Mouse (Mus musculus) midbrain, embryonic 14.5 days (tissue): Measurements from ENCODE around the gene Trim34b. TPM values are rescaled to one million over a fixed set of nuclear protein-coding genes. Genes with fewer than 3 reads are reported as not detected.
"Not testable (repeated sequence)": the region's sequence is repeated elsewhere in the genome, so short reads cannot be mapped to it uniquely, and the experiment has no call there.

Experiments
- ATAC-seq: fragments of 200-750 bp; cut with Nextera tagmentation; 2 replicates; pipeline ENCODE4 v1.8.0; 2017; ENCODE audit warnings: moderate number of reproducible peaks, moderate library complexity; ENCODE audit not compliant: low FRiP score, low TSS enrichment
- DNase-seq: peaks from one replicate; pipeline ENCODE4 v3.0.0-alpha.2; 2015
- H3K27ac ChIP-seq: fragments of 300-500 bp; sonication (generic); replicated peaks from 2 replicates; pipeline ENCODE4 v1.5.1; 2014; ENCODE audit warnings: mild to moderate bottlenecking, low read depth, low read length, moderate library complexity
- H3K27me3 ChIP-seq: fragments of 300-500 bp; sonication (generic); 2 replicates; pipeline ENCODE4 v1.6.1; 2014; ENCODE audit warnings: low read length, control low read depth, mixed read lengths; ENCODE audit not compliant: control insufficient read depth, insufficient read depth
- H3K36me3 ChIP-seq: fragments of 300-500 bp; sonication (generic); 2 replicates; pipeline ENCODE4 v1.6.1; 2014; ENCODE audit warnings: low read length, control low read depth; ENCODE audit not compliant: control insufficient read depth, insufficient read depth
- H3K4me1 ChIP-seq: fragments of 300-500 bp; sonication (generic); 2 replicates; pipeline ENCODE4 v1.6.1; 2014; ENCODE audit warnings: mild to moderate bottlenecking, antibody characterized with exemption, low read length, control low read depth; ENCODE audit not compliant: control insufficient read depth, insufficient read depth
- H3K4me2 ChIP-seq: fragments of 300-500 bp; sonication (generic); 2 replicates; pipeline ENCODE4 v1.6.1; 2014; ENCODE audit warnings: mild to moderate bottlenecking, low read length, moderate library complexity
- H3K4me3 ChIP-seq: fragments of 300-500 bp; sonication (generic); replicated peaks from 2 replicates; pipeline ENCODE4 v1.5.1; 2014; ENCODE audit warnings: low read depth, low read length
- H3K9ac ChIP-seq: fragments of 300-500 bp; sonication (generic); replicated peaks from 2 replicates; pipeline ENCODE4 v1.6.1; 2014; ENCODE audit warnings: mild to moderate bottlenecking, low read length, moderate library complexity
- H3K9me3 ChIP-seq: fragments of 300-500 bp; sonication (generic); 2 replicates; pipeline ENCODE4 v1.6.1; 2016; ENCODE audit warnings: low read length, control low read depth, mixed read lengths; ENCODE audit not compliant: control insufficient read depth
- WGBS: fragments of 180-500 bp; shearing (Covaris S2); extraction: QIAGEN DNeasy Blood & Tissue Kit; methylation state at CpG from one replicate; pipeline ENCODE4 v1.1.7; 2014; 5-methylcytosine and 5-hydroxymethylcytosine counted together
- polyA plus RNA-seq: library from polyadenylated mRNA; unstranded; fragments of >200 nt; fragmentation: Nextera tagmentation; extraction: Ambion mirVana; gene quantifications from 2 replicates; pipeline ENCODE4 v1.2.1, GENCODE M21; 2014

Gene Trim34b
- polyA plus RNA-seq: not detected in 2 replicates

GRCm38 (mm10) chr7:104329171-104329570 is at the start of gene Trim34b:
Trim34b (plus strand) TSS chr7:104329471.
- not testable (repeated sequence) for H3K9ac ChIP-seq, H3K4me2 ChIP-seq, DNase-seq, H3K9me3 ChIP-seq, H3K27ac ChIP-seq, H3K36me3 ChIP-seq, H3K27me3 ChIP-seq, H3K4me1 ChIP-seq, ATAC-seq, H3K4me3 ChIP-seq
- 94% methylated on average over 2 of the region's 2 CpGs for WGBS

- H3K4me1 ChIP-seq, H3K27ac ChIP-seq, H3K4me2 ChIP-seq, H3K36me3 ChIP-seq, H3K9ac ChIP-seq, H3K4me3 ChIP-seq, H3K27me3 ChIP-seq, ATAC-seq, DNase-seq, H3K9me3 ChIP-seq: not testable (repeated sequence)
- WGBS: 43% methylated on average over 14 of the region's 14 CpGs
Measured at GRCm38 (mm10) chr7:104287576-104288443, 41.5 kb upstream of the Trim34b start, which contains the start of gene Trim5. Trim5 (minus strand) TSS chr7:104288094.

- 94% methylated on average over 1 of the region's 1 CpGs for WGBS
- H3K9me3 ChIP-seq: no peaks in the 10 kb centered on the region
- H3K36me3 ChIP-seq: no peaks in the 10 kb centered on the region
- ATAC-seq (no peak), DNase-seq (no peak)
- no peak overlapping the region for H3K4me2 ChIP-seq
- no peaks in the 10 kb centered on the region for H3K27me3 ChIP-seq
- H3K9ac ChIP-seq: no peak overlapping the region
- no peak overlapping the region for H3K27ac ChIP-seq
- no peaks in the 10 kb centered on the region for H3K4me1 ChIP-seq
- H3K4me3 ChIP-seq: no peak overlapping the region
Measured at GRCm38 (mm10) chr7:104290641-104291040, 38.6 kb upstream of the Trim34b start.

DNA sequence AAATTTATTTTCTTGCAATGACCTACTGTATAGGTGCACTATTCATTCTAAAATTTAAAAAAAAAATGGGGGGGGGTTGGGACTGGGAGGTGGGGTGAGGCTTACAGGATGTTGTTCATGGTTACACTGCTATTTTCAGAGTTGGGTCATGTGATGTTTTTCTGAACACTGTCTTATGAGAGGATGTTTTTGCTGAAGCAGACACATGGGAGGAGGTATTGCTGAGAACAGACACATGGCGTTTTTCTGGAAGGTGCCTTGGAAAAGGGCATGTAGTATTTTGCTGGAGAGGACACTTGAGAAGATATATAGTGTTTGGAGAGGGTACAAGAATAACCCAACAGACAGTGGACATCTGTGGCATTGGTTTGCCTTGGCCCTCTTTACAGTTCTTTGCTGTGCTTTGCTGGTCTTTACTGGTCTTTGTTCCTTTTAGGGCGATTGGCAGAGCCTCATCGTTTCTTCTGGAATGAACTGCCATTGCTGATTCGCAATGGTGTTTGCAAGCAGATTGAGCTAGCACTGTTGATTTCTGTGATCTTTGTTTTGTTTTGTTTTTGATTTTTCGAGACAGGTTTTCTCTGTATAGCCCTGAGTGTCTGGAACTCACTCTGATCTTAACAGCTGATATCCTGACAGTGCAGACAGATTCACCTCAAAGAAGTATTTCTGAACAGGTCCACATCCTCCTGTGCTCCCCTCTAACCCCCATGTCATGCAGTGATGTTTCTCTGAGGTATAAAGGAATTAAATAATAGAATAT is 37.5 kb upstream of the Trim34b start:
- no peak for ATAC-seq

GRCm38 (mm10) chr7:104314796-104315353 is 14.4 kb upstream of the Trim34b start:
- Histone ChIP-seq H3K4me2 (peak overlapping the region; percentile 26), H3K9me3 (no peaks in the 10 kb centered on the region), H3K4me1 (no peaks in the 10 kb centered on the region), H3K9ac (no peak overlapping the region), H3K36me3 (no peaks in the 10 kb centered on the region), H3K27ac (no peak overlapping the region), H3K27me3 (no peaks in the 10 kb centered on the region), H3K4me3 (no peak overlapping the region; the same call in 1 of the 2 replicates)
- DNase-seq (no peak), ATAC-seq (no peak)
- 17% methylated on average over 15 of the region's 15 CpGs for WGBS

More for the DNA sequence above, 37.5 kb upstream of the Trim34b start:
- H3K4me2 ChIP-seq: no peak overlapping the region
- H3K4me1 ChIP-seq: no peaks in the 10 kb centered on the region
- 82% methylated on average over 5 of the region's 5 CpGs for WGBS
- H3K27me3 ChIP-seq: no peaks in the 10 kb centered on the region
- no peak overlapping the region for H3K9ac ChIP-seq
- H3K9me3 ChIP-seq: no peaks in the 10 kb centered on the region
- no peaks in the 10 kb centered on the region for H3K36me3 ChIP-seq
- no peak overlapping the region for H3K4me3 ChIP-seq
- H3K27ac ChIP-seq: no peak overlapping the region
- DNase-seq: no peak

GRCm38 (mm10) chr7:104315369-104316080 is 13.7 kb upstream of the Trim34b start, which contains the start of gene Trim12a:
Trim12a (minus strand) TSS chr7:104315466.
- H3K4me3 ChIP-seq, ATAC-seq, H3K4me1 ChIP-seq, H3K9me3 ChIP-seq, H3K36me3 ChIP-seq, DNase-seq, H3K27me3 ChIP-seq, H3K27ac ChIP-seq, H3K9ac ChIP-seq: not testable (repeated sequence)
- WGBS: 31% methylated on average over 4 of the region's 4 CpGs
- peak within 1 kb of the TSS; percentile 26 for H3K4me2 ChIP-seq

DNA sequence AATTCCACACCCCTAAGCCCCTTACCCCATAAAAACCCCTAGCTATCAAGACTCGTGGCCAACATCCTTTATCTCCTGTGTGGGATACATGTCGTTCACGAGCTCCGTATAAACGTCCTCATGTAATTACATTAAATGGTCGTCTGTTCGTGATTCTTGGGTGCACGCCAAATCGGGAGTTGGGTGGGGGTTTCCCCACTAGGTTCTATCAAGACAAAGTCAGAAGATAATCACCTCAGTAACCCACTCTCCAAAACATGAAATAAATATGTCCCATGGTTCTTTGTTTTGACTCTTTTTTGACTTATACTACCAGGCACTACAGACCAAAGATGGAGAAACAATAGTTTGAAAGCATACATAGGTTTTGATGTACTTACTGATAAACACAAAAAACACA is 7.2 kb upstream of the Trim34b start:
- WGBS: 91% methylated on average over 9 of the region's 9 CpGs
- no peak for DNase-seq
- no peak overlapping the region for H3K4me2 ChIP-seq
- no peak overlapping the region for H3K4me3 ChIP-seq
- no peaks in the 10 kb centered on the region for H3K4me1 ChIP-seq
- no peaks in the 10 kb centered on the region for H3K9me3 ChIP-seq
- no peaks in the 10 kb centered on the region for H3K36me3 ChIP-seq
- no peak overlapping the region for H3K27ac ChIP-seq
- ATAC-seq: no peak
- H3K9ac ChIP-seq: no peak overlapping the region
- no peaks in the 10 kb centered on the region for H3K27me3 ChIP-seq

- not testable (repeated sequence) for H3K36me3 ChIP-seq, H3K27me3 ChIP-seq, H3K4me1 ChIP-seq, H3K27ac ChIP-seq, H3K4me2 ChIP-seq, H3K4me3 ChIP-seq, H3K9ac ChIP-seq, H3K9me3 ChIP-seq, DNase-seq, ATAC-seq
- WGBS: 79% methylated on average over 3 of the region's 3 CpGs
Measured at GRCm38 (mm10) chr7:104335547-104335946, 6.3 kb downstream of the Trim34b start.
